Mouse (Mus musculus) forebrain, embryonic 16.5 days (tissue): ENCODE measurements at regions not wholly inside any gene's neighbourhood (a gene's known extent, or its start where the extent isn't known, plus 50 kb on each side); places are given as distances from the start of the nearest gene placed in this dataset.

ENCODE experiments used
- ATAC-seq: fragments of 200-750 bp; cut with Nextera tagmentation; 2 replicates; pipeline ENCODE4 v1.8.0; 2017; ENCODE audit warnings: mild to moderate bottlenecking, moderate library complexity
- H3K27ac ChIP-seq: fragments of 300-500 bp; sonication (generic); 2 replicates; pipeline ENCODE4 v1.5.1; 2014; ENCODE audit warnings: low read length, control low read depth
- H3K27me3 ChIP-seq: fragments of 300-500 bp; sonication (generic); replicated peaks from 2 replicates; pipeline ENCODE4 v1.6.1; 2014; ENCODE audit warnings: low read length; ENCODE audit not compliant: control insufficient read depth, insufficient read depth
- H3K36me3 ChIP-seq: fragments of 300-500 bp; sonication (generic); 2 replicates; pipeline ENCODE4 v1.6.1; 2014; ENCODE audit not compliant: control insufficient read depth, insufficient read depth
- H3K4me1 ChIP-seq: fragments of 300-500 bp; sonication (generic); replicated peaks from 2 replicates; pipeline ENCODE4 v1.6.1; 2014; ENCODE audit warnings: low read length; ENCODE audit not compliant: control insufficient read depth, insufficient read depth
- H3K4me2 ChIP-seq: fragments of 300-500 bp; sonication (generic); 2 replicates; pipeline ENCODE4 v1.6.1; 2014; ENCODE audit warnings: mild to moderate bottlenecking, low read length, control low read depth
- H3K4me3 ChIP-seq: fragments of 300-500 bp; sonication (generic); replicated peaks from 2 replicates; pipeline ENCODE4 v1.5.1; 2014; ENCODE audit warnings: mild to moderate bottlenecking, low read length, control low read depth
- H3K9ac ChIP-seq: fragments of 300-500 bp; sonication (generic); replicated peaks from 2 replicates; pipeline ENCODE4 v1.6.1; 2014; ENCODE audit warnings: low read depth, low read length, control low read depth
- H3K9me3 ChIP-seq: fragments of 300-500 bp; sonication (generic); 2 replicates; pipeline ENCODE4 v1.6.1; 2016; ENCODE audit warnings: low read length; ENCODE audit not compliant: control insufficient read depth
- WGBS: fragments of 180-500 bp; shearing (Covaris S2); extraction: QIAGEN DNeasy Blood & Tissue Kit; methylation state at CpG from one replicate; pipeline ENCODE4 v1.1.7; 2014; 5-methylcytosine and 5-hydroxymethylcytosine counted together

DNA sequence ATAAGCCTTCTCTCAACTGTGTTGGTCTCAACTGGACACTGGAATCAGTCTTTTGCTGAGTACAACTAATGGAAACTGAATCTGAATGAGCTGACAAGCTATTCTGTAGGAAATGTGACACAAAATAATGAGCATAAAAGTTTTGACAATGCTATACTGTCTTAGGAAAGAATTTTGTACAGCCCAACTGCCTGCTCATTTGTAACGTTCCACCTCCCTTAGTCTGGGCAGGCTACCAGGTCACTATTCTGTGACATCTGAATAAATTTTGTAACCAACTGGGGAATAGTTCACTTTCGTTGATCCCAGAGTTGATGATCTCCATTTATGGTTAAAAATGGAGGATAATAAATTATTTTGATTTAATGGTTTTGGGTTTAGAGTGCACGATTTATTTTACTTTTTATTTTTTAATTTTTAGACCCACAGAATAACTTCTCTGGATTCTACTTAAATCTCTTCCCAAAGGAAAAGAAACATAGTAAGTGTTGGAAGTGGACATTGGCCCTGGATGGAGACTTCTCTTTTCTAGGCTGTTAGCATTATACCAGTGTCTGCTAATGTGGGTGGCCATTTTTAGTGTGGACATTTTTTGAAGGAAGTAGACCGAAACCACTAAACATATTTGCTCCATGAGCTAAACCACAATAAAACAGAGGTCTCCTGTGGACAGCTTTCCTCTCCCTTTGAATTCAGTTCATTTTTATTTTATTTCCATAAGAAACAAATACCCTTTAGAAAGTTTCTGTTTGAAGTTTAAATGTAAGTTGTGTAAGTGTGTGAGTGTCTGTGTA is 1697.8 kb downstream of the Efnb2 start:
- Histone ChIP-seq H3K4me2 (no peak overlapping the region), H3K36me3 (no peaks in the 10 kb centered on the region), H3K27me3 (no peaks in the 10 kb centered on the region), H3K4me3 (no peak overlapping the region), H3K9me3 (no peaks in the 10 kb centered on the region), H3K4me1 (no peaks in the 10 kb centered on the region), H3K27ac (no peak overlapping the region), H3K9ac (no peak overlapping the region)
- WGBS, result 84% methylated on average over 4 of the region's 4 CpGs
- no peak for ATAC-seq

DNA sequence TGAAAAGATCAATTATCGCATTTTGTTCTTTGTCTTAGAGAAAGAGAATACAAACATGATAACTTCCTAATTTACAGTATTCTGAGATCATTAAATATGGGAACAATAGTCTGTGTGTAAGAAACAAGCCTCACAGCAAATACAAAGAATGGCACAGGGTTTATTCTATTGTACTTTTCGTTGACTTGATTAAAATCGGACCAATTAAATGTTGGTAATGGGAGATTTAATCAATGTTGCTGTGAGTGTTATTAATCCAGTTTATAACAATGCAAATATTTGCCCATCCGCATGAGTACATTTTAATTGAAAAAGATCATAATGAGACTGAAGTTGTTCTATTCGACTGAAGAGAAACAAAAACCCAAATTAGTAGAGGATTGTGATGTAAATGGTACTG is 1703.0 kb downstream of the Efnb2 start:
- no peaks in the 10 kb centered on the region for H3K4me1 ChIP-seq
- no peak overlapping the region for H3K27ac ChIP-seq
- H3K4me3 ChIP-seq, result no peak overlapping the region
- H3K9ac ChIP-seq, result no peak overlapping the region
- H3K27me3 ChIP-seq, result no peaks in the 10 kb centered on the region
- no peaks in the 10 kb centered on the region for H3K9me3 ChIP-seq
- H3K36me3 ChIP-seq, result no peaks in the 10 kb centered on the region
- H3K4me2 ChIP-seq, result no peak overlapping the region
- WGBS, result 63% methylated on average over 5 of the region's 5 CpGs
- ATAC-seq, result no peak

DNA sequence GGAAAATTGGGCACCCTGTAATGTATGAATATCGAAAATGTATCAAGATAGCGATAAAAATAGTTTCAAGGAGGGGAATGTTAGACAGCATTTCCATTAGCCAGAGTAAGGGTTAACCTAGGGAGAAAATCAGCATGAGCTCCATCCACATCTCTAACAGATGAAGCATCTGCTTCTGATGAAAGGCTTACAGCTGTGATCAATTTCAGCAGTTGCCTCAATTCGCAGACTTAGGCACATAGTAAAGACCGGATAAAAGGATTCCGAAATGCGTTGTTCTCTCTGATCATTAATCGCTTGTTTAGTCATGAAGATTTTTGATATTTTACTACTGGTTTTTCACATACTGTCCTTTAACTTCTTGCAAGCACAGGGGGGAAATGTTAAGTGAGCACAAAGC is 1706.8 kb downstream of the Efnb2 start:
- Histone ChIP-seq H3K4me1 (no peaks in the 10 kb centered on the region), H3K9ac (no peak overlapping the region), H3K4me2 (no peak overlapping the region), H3K4me3 (no peak overlapping the region), H3K27ac (no peak overlapping the region), H3K27me3 (no peaks in the 10 kb centered on the region), H3K9me3 (no peaks in the 10 kb centered on the region), H3K36me3 (no peaks in the 10 kb centered on the region)
- no peak for ATAC-seq
- 77% methylated on average over 7 of the region's 7 CpGs for WGBS

DNA sequence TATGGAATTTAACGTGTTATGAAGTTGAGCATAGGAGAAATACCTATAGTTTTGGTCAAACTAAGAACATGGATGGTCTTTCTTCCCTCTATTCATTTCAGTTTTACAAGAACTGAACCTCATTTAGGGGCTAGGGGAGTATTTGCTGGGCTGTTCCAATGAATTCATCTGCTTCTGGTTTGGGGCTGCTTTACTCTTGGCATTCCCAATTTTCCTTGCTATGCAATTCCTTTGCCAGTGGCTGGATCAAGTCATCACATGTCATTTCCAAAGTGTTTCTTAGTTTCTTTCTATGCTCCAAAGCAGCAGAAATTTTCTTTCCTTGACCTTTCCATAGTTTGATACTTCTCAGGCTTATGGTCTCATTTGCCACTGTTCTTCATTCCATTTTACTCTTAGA is 1738.6 kb downstream of the Efnb2 start:
- Histone ChIP-seq H3K4me1 (no peaks in the 10 kb centered on the region), H3K27me3 (no peaks in the 10 kb centered on the region), H3K9me3 (no peaks in the 10 kb centered on the region), H3K9ac (no peak overlapping the region), H3K27ac (no peak overlapping the region), H3K36me3 (no peaks in the 10 kb centered on the region), H3K4me3 (no peak overlapping the region), H3K4me2 (no peak overlapping the region)
- WGBS, result 94% methylated on average over 1 of the region's 1 CpGs
- no peak for ATAC-seq

DNA sequence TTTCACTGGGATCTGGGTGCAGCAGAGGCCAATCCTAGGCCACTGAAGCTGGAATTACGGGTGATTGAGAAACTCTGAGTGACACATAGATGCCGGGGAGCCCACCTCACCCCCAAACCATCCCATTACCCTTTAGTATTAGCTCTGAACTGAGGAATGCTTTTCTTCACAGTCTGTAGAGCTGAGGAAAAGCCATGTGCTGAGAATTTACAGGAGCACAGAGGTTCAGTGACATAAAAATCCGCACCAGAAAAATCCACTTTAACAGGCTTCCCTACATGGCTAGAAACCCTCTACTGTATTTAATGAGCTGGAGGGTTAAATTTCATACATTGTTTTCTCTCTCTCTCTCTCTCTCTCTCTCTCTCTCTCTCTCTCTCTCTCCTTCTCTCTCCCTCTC is 1753.4 kb downstream of the Efnb2 start:
- 69% methylated on average over 3 of the region's 3 CpGs for WGBS
- no peak overlapping the region for H3K9ac ChIP-seq
- no peaks in the 10 kb centered on the region for H3K9me3 ChIP-seq
- no peak overlapping the region for H3K4me2 ChIP-seq
- no peaks in the 10 kb centered on the region for H3K27me3 ChIP-seq
- H3K36me3 ChIP-seq, result no peaks in the 10 kb centered on the region
- no peak for ATAC-seq
- H3K4me3 ChIP-seq, result no peak overlapping the region
- no peaks in the 10 kb centered on the region for H3K4me1 ChIP-seq
- H3K27ac ChIP-seq, result no peak overlapping the region

DNA sequence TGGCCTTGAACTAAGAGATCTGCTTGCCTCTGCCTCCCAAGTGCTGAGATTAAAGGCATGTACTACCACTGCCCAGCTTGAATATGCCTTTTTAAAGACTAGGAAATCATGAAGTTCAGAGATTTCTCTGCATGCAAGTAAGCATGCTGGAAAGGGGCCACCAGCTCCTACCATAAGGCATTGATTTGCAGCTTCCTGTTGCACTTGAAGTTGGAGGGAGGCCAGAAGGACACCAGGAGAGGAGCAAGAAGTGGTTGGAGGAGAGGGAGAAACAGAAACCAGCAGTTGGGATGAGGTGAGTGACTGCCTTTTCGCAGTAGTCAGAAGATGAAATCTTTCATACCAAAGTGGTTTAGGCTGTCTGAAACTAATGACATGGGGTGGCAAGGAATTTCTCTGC is 1769.6 kb downstream of the Efnb2 start:
- H3K4me3 ChIP-seq, result no peak overlapping the region
- H3K27me3 ChIP-seq, result no peaks in the 10 kb centered on the region
- H3K27ac ChIP-seq, result no peak overlapping the region
- no peak overlapping the region for H3K9ac ChIP-seq
- no peak overlapping the region for H3K4me2 ChIP-seq
- H3K36me3 ChIP-seq, result no peaks in the 10 kb centered on the region
- WGBS, result 94% methylated on average over 1 of the region's 1 CpGs
- H3K9me3 ChIP-seq, result no peaks in the 10 kb centered on the region
- no peak for ATAC-seq
- no peaks in the 10 kb centered on the region for H3K4me1 ChIP-seq

DNA sequence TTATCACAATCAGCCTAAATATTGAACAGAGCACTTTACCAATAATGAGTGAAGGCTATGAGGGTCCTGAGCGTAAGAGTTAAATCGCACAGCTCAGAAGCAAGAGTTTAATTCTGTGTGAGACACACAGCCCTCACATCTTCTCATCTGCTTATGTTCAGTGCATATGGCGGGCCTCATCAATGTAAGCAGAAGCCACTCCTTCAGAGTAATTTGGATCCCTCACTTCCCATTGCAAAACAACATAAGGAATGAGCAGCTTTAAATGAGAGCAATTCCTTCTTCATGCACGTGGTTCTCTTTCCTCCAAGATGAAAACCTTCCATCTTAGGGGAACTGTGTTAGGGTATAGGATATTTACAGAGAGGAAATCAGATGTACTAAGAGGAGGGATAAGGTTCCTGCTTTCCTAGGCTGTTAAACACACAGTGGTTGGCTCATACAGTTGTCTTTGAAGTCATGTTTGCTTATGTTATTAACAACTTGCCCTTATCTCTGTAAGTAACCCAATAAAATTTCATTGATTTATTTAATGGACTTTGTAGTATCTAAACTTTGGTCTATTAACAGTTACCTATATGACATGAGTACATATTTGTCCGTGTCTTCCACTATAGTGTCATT is 1774.2 kb downstream of the Efnb2 start:
- H3K36me3 ChIP-seq, result no peaks in the 10 kb centered on the region
- H3K27me3 ChIP-seq, result no peaks in the 10 kb centered on the region
- H3K4me1 ChIP-seq, result no peaks in the 10 kb centered on the region
- WGBS, result 77% methylated on average over 5 of the region's 5 CpGs
- no peaks in the 10 kb centered on the region for H3K9me3 ChIP-seq
- H3K4me2 ChIP-seq, result no peak overlapping the region
- ATAC-seq, result no peak
- H3K4me3 ChIP-seq, result no peak overlapping the region
- no peak overlapping the region for H3K9ac ChIP-seq
- no peak overlapping the region for H3K27ac ChIP-seq

DNA sequence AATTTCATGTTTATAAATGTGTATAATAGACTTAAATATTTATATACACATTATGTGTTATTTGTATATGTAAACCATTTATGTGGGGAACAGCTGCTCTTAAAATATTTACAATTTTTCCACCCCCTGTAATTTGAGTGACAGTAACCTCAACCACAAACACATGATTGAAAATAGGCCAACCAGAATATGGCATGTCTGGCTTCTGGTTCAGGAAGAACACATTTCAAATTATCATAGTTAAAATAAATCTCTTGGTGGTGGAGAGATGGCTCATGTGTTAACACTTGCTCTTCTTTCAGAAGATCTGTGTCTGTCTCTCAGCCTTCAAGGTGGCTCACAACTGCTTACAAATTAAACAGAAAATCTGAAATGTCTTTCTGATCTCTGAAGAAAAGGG is 1776.2 kb downstream of the Efnb2 start:
- ATAC-seq, result peak; percentile 55; the same call in 1 of the 2 replicates
- H3K4me2 ChIP-seq, result no peak overlapping the region
- H3K4me1 ChIP-seq, result no peaks in the 10 kb centered on the region
- H3K4me3 ChIP-seq, result no peak overlapping the region
- H3K9me3 ChIP-seq, result no peaks in the 10 kb centered on the region
- H3K36me3 ChIP-seq, result no peaks in the 10 kb centered on the region
- H3K27me3 ChIP-seq, result no peaks in the 10 kb centered on the region
- H3K9ac ChIP-seq, result no peak overlapping the region
- no peak overlapping the region for H3K27ac ChIP-seq

DNA sequence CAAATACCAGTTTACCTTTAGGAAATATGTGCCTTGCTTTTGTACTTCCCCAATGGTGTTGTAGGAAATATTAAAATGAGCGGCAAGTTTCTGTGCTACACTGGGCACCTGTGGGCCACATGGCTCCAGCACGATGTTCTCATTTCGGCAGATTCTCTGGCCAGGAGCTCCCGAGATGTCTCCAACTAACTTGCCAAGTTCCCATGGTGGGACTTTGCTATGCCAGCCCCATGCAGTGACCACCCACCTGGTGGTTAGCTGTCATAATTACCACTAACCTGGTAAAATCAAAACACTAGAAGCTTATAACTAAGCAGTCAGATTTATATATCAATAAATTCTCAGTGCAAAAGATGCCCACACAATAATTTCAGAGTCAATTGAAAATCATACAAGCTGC is 1777.5 kb upstream of the Slc10a2 start:
- WGBS, result 92% methylated on average over 4 of the region's 4 CpGs

More for the DNA sequence above, 1777.5 kb upstream of the Slc10a2 start:
- H3K36me3 ChIP-seq, result no peaks in the 10 kb centered on the region
- H3K27me3 ChIP-seq, result no peaks in the 10 kb centered on the region
- H3K9ac ChIP-seq, result no peak overlapping the region
- H3K9me3 ChIP-seq, result no peaks in the 10 kb centered on the region
- no peak overlapping the region for H3K27ac ChIP-seq
- H3K4me1 ChIP-seq, result no peaks in the 10 kb centered on the region
- no peak overlapping the region for H3K4me3 ChIP-seq
- no peak overlapping the region for H3K4me2 ChIP-seq
- ATAC-seq, result no peak
